23 mouse cellular contexts compared by ENCODE assay signal in the genomic region with DNA sequence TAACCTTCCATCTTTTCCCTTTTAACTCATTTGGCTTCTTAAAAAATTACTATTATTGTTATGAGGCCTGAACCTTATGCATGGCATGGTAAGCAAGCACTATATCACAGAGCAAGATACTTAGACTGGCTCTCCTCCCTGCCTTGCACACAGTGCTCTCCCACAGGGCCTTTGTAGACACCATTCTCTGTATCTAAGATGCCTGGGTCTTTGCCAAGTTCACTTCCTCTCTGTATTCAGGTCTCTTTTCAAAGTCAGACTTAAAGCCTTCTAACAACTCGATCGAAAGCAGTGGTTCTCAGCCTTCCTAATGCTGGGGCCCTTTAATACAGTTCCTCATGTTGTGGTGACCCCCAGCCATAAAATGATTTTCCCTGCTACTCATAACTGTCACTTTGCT.
DNase-seq lines count a peak whose midpoint lies in the region; ATAC-seq lines count a peak whose summit lies in the region.
"Had no signal": no experiment of that assay in that cellular context is flagged by ENCODE, and none has a peak within 500 bp of the region (broad histone marks: within the 10 kb centered on the region; RNA-seq: fewer than 3 reads in every experiment).

No protein-coding gene starts in this region.

- H3K9me3 ChIP-seq in hindbrain, embryonic 16.5 days (ENCODE audit: control insufficient read depth, low read length): no peaks in the 10 kb centered on the region
- H3K9me3 ChIP-seq in hindbrain, embryonic 13.5 days: no peaks in the 10 kb centered on the region
- no peaks in the 10 kb centered on the region for H3K9me3 ChIP-seq in midbrain, embryonic 14.5 days (ENCODE audit: control insufficient read depth, low read length)
- H3K9me3 ChIP-seq in midbrain, embryonic 15.5 days: no peaks in the 10 kb centered on the region
- H3K9me3 ChIP-seq: embryonic facial prominence, embryonic 15.5 days; forebrain, embryonic 10.5 days; heart, embryonic 15.5 days; limb, embryonic 15.5 days; lung, embryonic 15.5 days had no signal

- H3K4me1 ChIP-seq in hindbrain, embryonic 16.5 days (ENCODE audit: control insufficient read depth, insufficient read depth, low read depth, low read length): no peaks in the 10 kb centered on the region; the same call in 1 of the 2 replicates
- H3K4me1 ChIP-seq in hindbrain, embryonic 13.5 days (replicated peaks): peaks cover 5% of the 10 kb centered on the region; the same call in 1 of the 2 replicates
- no peaks in the 10 kb centered on the region for H3K4me1 ChIP-seq in midbrain, embryonic 14.5 days (ENCODE audit: control insufficient read depth, insufficient read depth, low read length)
- no peaks in the 10 kb centered on the region; the same call in 1 of the 2 replicates for H3K4me1 ChIP-seq in midbrain, embryonic 15.5 days
- H3K4me1 ChIP-seq: embryonic facial prominence, embryonic 15.5 days; forebrain, embryonic 10.5 days; limb, embryonic 15.5 days had no signal

- peak; percentile 55 for DNase-seq in midbrain, embryonic 14.5 days
- peak; percentile 31 for DNase-seq in CD4-positive, CD25-positive, alpha-beta regulatory T cell, adult 2 months (ENCODE audit: low read depth, low spot score)
- no peak for DNase-seq in B cell, adult 2 months
- DNase-seq: adrenal gland, postnatal 14 days; cerebellum, adult 8-10 months; gastrocnemius, postnatal 25 days; heart, postnatal 36 days; kidney, adult 18-20 months; kidney, postnatal 10 days; lung, postnatal 4 days; retina, postnatal 1 day; right cerebral cortex, postnatal 25 days had no signal

- no peak overlapping the region for H3K9ac ChIP-seq in hindbrain, embryonic 16.5 days (ENCODE audit: low read depth, low read length)
- H3K9ac ChIP-seq in hindbrain, embryonic 13.5 days: no peak overlapping the region
- no peak overlapping the region for H3K9ac ChIP-seq in midbrain, embryonic 14.5 days (replicated peaks; ENCODE audit: low read length)
- H3K9ac ChIP-seq in midbrain, embryonic 15.5 days: no peak overlapping the region
- H3K9ac ChIP-seq: embryonic facial prominence, embryonic 15.5 days; heart, embryonic 15.5 days; limb, embryonic 15.5 days; liver, embryonic 14.5 days; lung, embryonic 15.5 days had no signal

- 53% methylated on average over 2 of the region's 2 CpGs for WGBS in hindbrain, embryonic 16.5 days
- WGBS in hindbrain, embryonic 13.5 days: 61% methylated on average over 2 of the region's 2 CpGs
- 51% methylated on average over 2 of the region's 2 CpGs for WGBS in midbrain, embryonic 14.5 days
- WGBS in midbrain, embryonic 15.5 days: 57% methylated on average over 2 of the region's 2 CpGs

- no peak for ATAC-seq in hindbrain, embryonic 16.5 days
- ATAC-seq in hindbrain, embryonic 13.5 days (ENCODE audit: low FRiP score): no peak
- no peak for ATAC-seq in midbrain, embryonic 14.5 days (ENCODE audit: low FRiP score, low TSS enrichment)
- ATAC-seq in midbrain, embryonic 15.5 days (replicated peaks): no peak
- ATAC-seq in common myeloid progenitor, adult 5-6 weeks (replicated peaks; ENCODE audit: low read depth, poor library complexity, severe bottlenecking): 0 out of 2 replicates have a peak, but pooled peaks have one; percentile 36
- no peak for ATAC-seq in erythroid progenitor cell, adult 5-6 weeks (replicated peaks; ENCODE audit: low FRiP score, poor library complexity, severe bottlenecking)

- H3K27ac ChIP-seq in hindbrain, embryonic 16.5 days (ENCODE audit: low read depth, low read length): peak overlapping the region; percentile 39
- H3K27ac ChIP-seq in hindbrain, embryonic 13.5 days: no peak overlapping the region
- no peak overlapping the region for H3K27ac ChIP-seq in midbrain, embryonic 14.5 days (replicated peaks; ENCODE audit: low read depth, low read length)
- H3K27ac ChIP-seq in midbrain, embryonic 15.5 days: no peak overlapping the region
- H3K27ac ChIP-seq: embryonic facial prominence, embryonic 15.5 days; forebrain, embryonic 10.5 days; heart, embryonic 15.5 days; limb, embryonic 15.5 days; liver, embryonic 14.5 days; lung, embryonic 15.5 days had no signal

- H3K36me3 ChIP-seq in hindbrain, embryonic 16.5 days (ENCODE audit: control insufficient read depth, insufficient read depth, low read length): no peaks in the 10 kb centered on the region
- H3K36me3 ChIP-seq in hindbrain, embryonic 13.5 days: no peaks in the 10 kb centered on the region
- H3K36me3 ChIP-seq in midbrain, embryonic 14.5 days (ENCODE audit: control insufficient read depth, insufficient read depth, low read length): no peaks in the 10 kb centered on the region
- no peaks in the 10 kb centered on the region for H3K36me3 ChIP-seq in midbrain, embryonic 15.5 days (replicated peaks)
- H3K36me3 ChIP-seq: heart, embryonic 15.5 days had no signal

- H3K4me2 ChIP-seq in hindbrain, embryonic 16.5 days (ENCODE audit: low read length): no peak overlapping the region
- H3K4me2 ChIP-seq in hindbrain, embryonic 13.5 days: no peak overlapping the region
- no peak overlapping the region for H3K4me2 ChIP-seq in midbrain, embryonic 14.5 days (ENCODE audit: low read length)
- no peak overlapping the region for H3K4me2 ChIP-seq in midbrain, embryonic 15.5 days
- H3K4me2 ChIP-seq: embryonic facial prominence, embryonic 15.5 days; heart, embryonic 15.5 days; limb, embryonic 15.5 days; lung, embryonic 15.5 days had no signal

- no peaks in the 10 kb centered on the region for H3K27me3 ChIP-seq in hindbrain, embryonic 16.5 days (replicated peaks; ENCODE audit: control insufficient read depth, insufficient read depth, low read length)
- H3K27me3 ChIP-seq in hindbrain, embryonic 13.5 days: no peaks in the 10 kb centered on the region
- H3K27me3 ChIP-seq in midbrain, embryonic 14.5 days (ENCODE audit: control insufficient read depth, insufficient read depth, low read length): no peaks in the 10 kb centered on the region
- no peaks in the 10 kb centered on the region for H3K27me3 ChIP-seq in midbrain, embryonic 15.5 days (replicated peaks)
- H3K27me3 ChIP-seq: embryonic facial prominence, embryonic 15.5 days; heart, embryonic 15.5 days; limb, embryonic 15.5 days; lung, embryonic 15.5 days had no signal

- no peak overlapping the region for H3K4me3 ChIP-seq in hindbrain, embryonic 16.5 days (ENCODE audit: low read length)
- H3K4me3 ChIP-seq in hindbrain, embryonic 13.5 days: no peak overlapping the region
- no peak overlapping the region for H3K4me3 ChIP-seq in midbrain, embryonic 14.5 days (replicated peaks; ENCODE audit: low read depth, low read length)
- H3K4me3 ChIP-seq in midbrain, embryonic 15.5 days: no peak overlapping the region
- H3K4me3 ChIP-seq: embryonic facial prominence, embryonic 15.5 days; forebrain, embryonic 10.5 days; heart, embryonic 15.5 days; limb, embryonic 15.5 days; lung, embryonic 15.5 days had no signal

Comparison
In these comparisons a context has a peak if more than half of its experiments do, and no peak if none do; other contexts are left out.
1. DNase-seq: peak in midbrain, embryonic 14.5 days (single experiment) and CD4-positive, CD25-positive, alpha-beta regulatory T cell, adult 2 months (single experiment); none in B cell, adult 2 months (0 of 2).